Mouse (Mus musculus): ENCODE data around the gene Gm36210. TPM values are rescaled to one million over a fixed set of nuclear protein-coding genes. Genes with fewer than 3 reads are reported as not detected.

Gene Gm36210
- total and polyA plus RNA-seq, 3 experiments: 0.90 TPM; not detected in 2

DNA sequence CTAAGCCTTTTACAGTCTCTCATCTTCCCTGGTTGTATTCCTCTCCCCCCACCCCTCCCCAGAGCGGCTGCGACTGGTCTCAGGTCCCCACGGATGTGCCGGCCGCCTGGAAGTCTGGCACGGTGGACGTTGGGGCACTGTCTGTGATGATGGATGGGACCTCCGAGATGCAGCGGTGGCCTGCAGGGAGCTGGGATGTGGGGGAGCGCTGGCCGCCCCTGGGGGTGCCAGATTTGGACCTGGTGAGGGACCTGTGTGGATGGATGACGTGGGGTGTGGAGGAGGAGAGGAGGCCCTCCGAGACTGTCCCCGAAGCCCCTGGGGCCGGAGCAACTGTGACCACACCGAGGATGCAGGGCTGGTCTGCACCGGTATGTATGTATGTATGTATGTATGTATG is 22.0 kb upstream of the Gm36210 start:
- no peaks in the 10 kb centered on the region for H3K9me3 ChIP-seq (replicated peaks; ENCODE audit: low read length)
- no peak overlapping the region for H3K27ac ChIP-seq (ENCODE audit: insufficient read depth, low read depth)
- H3K36me3 ChIP-seq (replicated peaks in 1 of 2; ENCODE audit: control insufficient read depth in 1 of 2, insufficient read depth in 1 of 2, low read length in 1 of 2): no peaks in the 10 kb centered on the region
- H3K27me3 ChIP-seq (replicated peaks): no peaks in the 10 kb centered on the region
- no peak overlapping the region for H3K4me3 ChIP-seq (replicated peaks in 1 of 3; ENCODE audit: low read depth in 2 of 3, low read length in 2 of 3, poor library complexity in 1 of 3)
- peaks cover 2 to 30% of the 10 kb centered on the region in 2 experiments for H3K4me1 ChIP-seq (ENCODE audit: control insufficient read depth in 1 of 2, insufficient read depth in 2 of 2)
- H3K79me2 ChIP-seq (replicated peaks; ENCODE audit: control insufficient read depth, extremely low read depth, insufficient read depth, poor library complexity, severe bottlenecking): no peaks in the 10 kb centered on the region
- dilution Hi-C loops (cut with MboI; ENCODE audit: extremely low pct_ligation_motif_present, extremely low pct_unique_long_range_greater_than_20kb, low sequenced_read_pairs) (no loop called here), in situ Hi-C loops (cut with MboI; ENCODE audit: low pct_ligation_motif_present, low pct_unique_long_range_greater_than_20kb, low sequenced_read_pairs) (no loop called here)
- no peak for TF ChIP-seq TCF12 (IDR thresholded peaks at IDR 0.05; ENCODE audit: low read depth, low read length)
- no peak for TF ChIP-seq ZKSCAN1 (IDR thresholded peaks at IDR 0.05; ENCODE audit: borderline replicate concordance, low read depth, low read length)
- no peak overlapping the region for H3K9ac ChIP-seq (ENCODE audit: insufficient read depth, low read depth)
- H3K4me2 ChIP-seq (ENCODE audit: insufficient read depth, low read depth, poor library complexity, severe bottlenecking): no peak overlapping the region
- DNase-seq (ENCODE audit: extremely low read depth): no peak

DNA sequence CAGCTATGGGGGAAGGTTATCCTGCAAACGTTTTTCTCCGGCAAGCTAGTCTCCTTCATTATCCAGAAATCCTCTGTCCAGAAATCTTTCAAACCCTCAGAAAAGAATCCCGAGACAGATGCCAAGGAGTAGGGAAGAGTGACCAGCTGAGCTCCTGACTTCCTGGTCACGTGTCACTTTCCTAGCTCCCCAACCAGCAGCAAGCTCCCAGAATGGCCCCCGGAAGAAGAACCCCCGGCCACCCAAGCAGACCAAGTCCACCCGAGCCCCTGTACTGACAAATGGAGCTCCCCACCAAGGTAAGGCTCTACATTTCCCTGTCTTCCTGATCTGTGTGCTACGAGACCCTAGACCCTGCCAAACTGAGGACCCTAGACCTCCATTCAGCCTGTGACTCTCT is 21.4 kb upstream of the Gm36210 start:
- TF ChIP-seq RAD21 (IDR thresholded peaks at IDR 0.05; ENCODE audit: low read depth, low read length): no peak
- no peaks in the 10 kb centered on the region for H3K36me3 ChIP-seq (replicated peaks in 1 of 2; ENCODE audit: control insufficient read depth in 1 of 2, insufficient read depth in 1 of 2, low read length in 1 of 2)
- H3K9ac ChIP-seq (ENCODE audit: insufficient read depth, low read depth): no peak overlapping the region
- H3K4me3 ChIP-seq (replicated peaks in 1 of 3; ENCODE audit: low read depth in 2 of 3, low read length in 2 of 3, poor library complexity in 1 of 3): no peak overlapping the region
- peaks cover 2 to 30% of the 10 kb centered on the region in 2 experiments for H3K4me1 ChIP-seq (ENCODE audit: control insufficient read depth in 1 of 2, insufficient read depth in 2 of 2)
- no peaks in the 10 kb centered on the region for H3K9me3 ChIP-seq (replicated peaks; ENCODE audit: low read length)
- H3K79me2 ChIP-seq (replicated peaks; ENCODE audit: control insufficient read depth, extremely low read depth, insufficient read depth, poor library complexity, severe bottlenecking): no peaks in the 10 kb centered on the region
- in situ Hi-C loops (cut with MboI; ENCODE audit: low pct_ligation_motif_present, low pct_unique_long_range_greater_than_20kb, low sequenced_read_pairs): no loop called here
- no peaks in the 10 kb centered on the region for H3K27me3 ChIP-seq (replicated peaks)
- H3K27ac ChIP-seq (ENCODE audit: insufficient read depth, low read depth): no peak overlapping the region
- no peak overlapping the region for H3K4me2 ChIP-seq (ENCODE audit: insufficient read depth, low read depth, poor library complexity, severe bottlenecking)
- dilution Hi-C loops (cut with MboI; ENCODE audit: extremely low pct_ligation_motif_present, extremely low pct_unique_long_range_greater_than_20kb, low sequenced_read_pairs): no loop called here
- DNase-seq (ENCODE audit: extremely low read depth): no peak

DNA sequence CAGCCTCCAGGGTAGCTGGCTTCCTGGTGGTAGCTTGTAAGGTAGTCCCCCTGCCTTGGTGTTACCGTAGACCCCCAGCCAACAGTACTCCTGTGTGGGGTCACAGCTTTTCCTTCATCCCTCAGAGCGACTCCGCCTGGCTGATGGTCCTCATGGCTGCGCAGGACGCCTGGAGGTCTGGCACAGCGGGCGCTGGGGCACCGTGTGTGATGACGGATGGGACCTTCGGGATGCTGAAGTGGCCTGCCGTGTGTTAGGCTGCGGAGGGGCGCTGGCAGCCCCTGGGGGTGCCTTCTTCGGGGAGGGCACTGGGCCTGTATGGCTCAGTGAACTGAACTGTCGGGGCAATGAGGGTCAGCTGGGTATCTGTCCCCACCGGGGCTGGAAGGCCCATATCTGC is 20.5 kb upstream of the Gm36210 start:
- peaks cover 0 to 2% of the 10 kb centered on the region in 2 experiments for H3K36me3 ChIP-seq (replicated peaks in 1 of 2; ENCODE audit: control insufficient read depth in 1 of 2, insufficient read depth in 1 of 2, low read length in 1 of 2)
- TF ChIP-seq BHLHE40 (IDR thresholded peaks at IDR 0.05; ENCODE audit: low read depth, low read length) (no peak), UBTF (IDR thresholded peaks at IDR 0.05; ENCODE audit: low read depth, low read length) (no peak), ZMIZ1 (IDR thresholded peaks at IDR 0.05; ENCODE audit: low read depth, low read length) (no peak), JUND (conservative IDR thresholded peaks at IDR 0.05; ENCODE audit: low read depth, low read length) (no peak), ZKSCAN1 (IDR thresholded peaks at IDR 0.05; ENCODE audit: borderline replicate concordance, low read depth, low read length) (no peak), TCF12 (IDR thresholded peaks at IDR 0.05; ENCODE audit: low read depth, low read length) (no peak), RCOR1 (conservative IDR thresholded peaks at IDR 0.05; ENCODE audit: low read depth, low read length) (no peak), USF2 (conservative IDR thresholded peaks at IDR 0.05; ENCODE audit: low read depth, low read length) (no peak), POLR2A (IDR thresholded peaks at IDR 0.05; ENCODE audit: low read depth, low read length) (no peak), CTCF (conservative IDR thresholded peaks at IDR 0.05 in 1 of 2, IDR thresholded peaks at IDR 0.05 in 1 of 2; ENCODE audit: low read depth in 2 of 2, low read length in 2 of 2) (no peak), KAT2A (IDR thresholded peaks at IDR 0.05; ENCODE audit: insufficient replicate concordance, low read length) (no peak), MAX (IDR thresholded peaks at IDR 0.05; ENCODE audit: low read length) (no peak), MAFK (IDR thresholded peaks at IDR 0.05; ENCODE audit: insufficient replicate concordance, low read length) (no peak), ZC3H11A (IDR thresholded peaks at IDR 0.05; ENCODE audit: low read depth, low read length) (no peak), CHD1 (IDR thresholded peaks at IDR 0.05; ENCODE audit: low read depth, low read length) (no peak), POLR2AphosphoS2 (IDR thresholded peaks at IDR 0.05; ENCODE audit: low read depth, low read length) (no peak), MAZ (IDR thresholded peaks at IDR 0.05; ENCODE audit: low read depth, low read length) (no peak), SIN3A (IDR thresholded peaks at IDR 0.05; ENCODE audit: low read length) (no peak)
- H3K4me1 ChIP-seq (ENCODE audit: control insufficient read depth in 1 of 2, insufficient read depth in 2 of 2): peaks cover 5 to 23% of the 10 kb centered on the region in 2 experiments
- H3K27me3 ChIP-seq (replicated peaks): no peaks in the 10 kb centered on the region
- no peak overlapping the region for H3K27ac ChIP-seq (ENCODE audit: insufficient read depth, low read depth)
- H3K4me3 ChIP-seq (replicated peaks in 1 of 3; ENCODE audit: low read depth in 2 of 3, low read length in 2 of 3, poor library complexity in 1 of 3): no peak overlapping the region
- no peaks in the 10 kb centered on the region for H3K79me2 ChIP-seq (replicated peaks; ENCODE audit: control insufficient read depth, extremely low read depth, insufficient read depth, poor library complexity, severe bottlenecking)
- in situ Hi-C loops (cut with MboI; ENCODE audit: low pct_ligation_motif_present, low pct_unique_long_range_greater_than_20kb, low sequenced_read_pairs) (no loop called here), dilution Hi-C loops (cut with MboI; ENCODE audit: extremely low pct_ligation_motif_present, extremely low pct_unique_long_range_greater_than_20kb, low sequenced_read_pairs) (no loop called here)
- no peak overlapping the region for H3K4me2 ChIP-seq (ENCODE audit: insufficient read depth, low read depth, poor library complexity, severe bottlenecking)
- H3K9me3 ChIP-seq (replicated peaks; ENCODE audit: low read length): no peaks in the 10 kb centered on the region
- no peak for DNase-seq (ENCODE audit: extremely low read depth)
- H3K9ac ChIP-seq (ENCODE audit: insufficient read depth, low read depth): no peak overlapping the region

Data from CH12.LX (cell line).